Mouse (Mus musculus) kidney, adult 2 months (tissue): Measurements from ENCODE around the gene Rab36.

ENCODE experiments used
- CTCF ChIP-seq: fragments of 200-500 bp; conservative IDR thresholded peaks from 2 replicates; pipeline ENCODE4 v1.5.1; 2011; ENCODE audit warnings: low read depth, mild to moderate bottlenecking, control low read depth, low read length, moderate library complexity, mixed read lengths; ENCODE audit not compliant: insufficient read depth, insufficient read length
- POLR2A ChIP-seq: fragments of 200-500 bp; IDR thresholded peaks from one replicate; pipeline ENCODE4 v1.6.1; 2011; ENCODE audit warnings: low read depth, low read length, control low read depth

- TF ChIP-seq CTCF (no peak), POLR2A (no peak)
These were observed 16.8 kb downstream of the Rab36 start for GRCm38 (mm10) chr10:75053655-75054054.
